Mouse (Mus musculus) liver, embryonic 16.5 days (tissue): ENCODE results near the gene Eif3f. TPM values are rescaled to one million over a fixed set of nuclear protein-coding genes. Genes with fewer than 3 reads are reported as not detected.

Experiments
- polyA plus RNA-seq: library from polyadenylated mRNA; unstranded; fragments of >200 nt; fragmentation: Nextera tagmentation; extraction: Ambion mirVana; gene quantifications from 2 replicates; pipeline ENCODE4 v1.2.1, GENCODE M21; 2015

Eif3f gene
- polyA plus RNA-seq, 1 experiment from 2014 or later, result 29.1 TPM

Other genes starting within 250 kb of the Eif3f start
- gene Olfr512, start 221.1 kb upstream of the Eif3f start, polyA plus RNA-seq, result not detected in 2 replicates
- gene Olfr513, start 183.4 kb upstream of the Eif3f start, polyA plus RNA-seq, result not detected in 2 replicates
- gene Olfr514, start 108.4 kb upstream of the Eif3f start, polyA plus RNA-seq, result not detected in 2 replicates
- gene Olfr516, start 83.9 kb upstream of the Eif3f start, polyA plus RNA-seq, result not detected in 2 replicates
- gene Olfr517, start 62.0 kb upstream of the Eif3f start, polyA plus RNA-seq, result not detected in 2 replicates
- gene Olfr518, start 49.4 kb upstream of the Eif3f start, polyA plus RNA-seq, result not detected in 2 replicates
- not detected in 2 replicates for gene Olfr519, start 40.0 kb upstream of the Eif3f start, polyA plus RNA-seq
- 0.04 TPM in 1 of 2 replicates, not detected in the other for gene Nlrp10, start 4.2 kb upstream of the Eif3f start, polyA plus RNA-seq
- 0.05 and 0.11 TPM in 2 replicates for gene Tub, start 15.9 kb downstream of the Eif3f start, polyA plus RNA-seq
- gene Ric3, start 148.9 kb downstream of the Eif3f start, polyA plus RNA-seq, result 0.25 and 0.47 TPM in 2 replicates
- gene Lmo1, start 240.8 kb downstream of the Eif3f start, polyA plus RNA-seq, result 1.0 and 1.1 TPM in 2 replicates